Mouse (Mus musculus) adrenal gland, postnatal 10 days (tissue): ENCODE data around the gene B3galt1. TPM values are rescaled to one million over a fixed set of nuclear protein-coding genes. Genes with fewer than 3 reads are reported as not detected.

Source experiments
- DNase-seq: peaks from one replicate; pipeline ENCODE4 v3.0.0; 2021; ENCODE audit warnings: mixed read lengths
- total RNA-seq, 2 experiments: library from RNA; stranded (reverse); gene quantifications; 2 replicates each; pipeline ENCODE4 v1.2.3; 2021

B3galt1 gene
- total RNA-seq, 2 experiments from 2014 or later: 9.7 to 12.0 TPM

GRCm38 (mm10) chr2:67948408-67948807 lies 382.7 kb downstream of the B3galt1 start:
- no peak for DNase-seq

- DNase-seq: no peak
Measured at GRCm38 (mm10) chr2:67956182-67956581, 390.5 kb downstream of the B3galt1 start.

- DNase-seq: no peak
Measured at GRCm38 (mm10) chr2:67957561-67957960, 391.9 kb downstream of the B3galt1 start.

- DNase-seq: no peak
Measured at GRCm38 (mm10) chr2:67960711-67961110, 395.0 kb downstream of the B3galt1 start.

GRCm38 (mm10) chr2:67968812-67969211 lies 403.1 kb downstream of the B3galt1 start:
- DNase-seq: no peak

GRCm38 (mm10) chr2:67971091-67971490 lies 405.4 kb downstream of the B3galt1 start:
- peak; percentile 5 for DNase-seq

- DNase-seq: no peak
Measured at GRCm38 (mm10) chr2:67971576-67971975, 405.9 kb downstream of the B3galt1 start.

- no peak for DNase-seq
Measured at GRCm38 (mm10) chr2:67975764-67976163, 410.1 kb downstream of the B3galt1 start.

GRCm38 (mm10) chr2:67976488-67976887 lies 410.8 kb downstream of the B3galt1 start:
- no peak for DNase-seq

- no peak for DNase-seq
Measured at GRCm38 (mm10) chr2:67977620-67978262, 412.1 kb downstream of the B3galt1 start.

- no peak for DNase-seq
Measured at GRCm38 (mm10) chr2:67983563-67983962, 417.9 kb downstream of the B3galt1 start.

- no peak for DNase-seq
Measured at GRCm38 (mm10) chr2:67985133-67985532, 419.5 kb downstream of the B3galt1 start.

- DNase-seq: no peak
Measured at GRCm38 (mm10) chr2:67993421-67993820, 427.8 kb downstream of the B3galt1 start.

- no peak for DNase-seq
Measured at GRCm38 (mm10) chr2:68003091-68003490, 437.4 kb downstream of the B3galt1 start.

- DNase-seq: no peak
Measured at GRCm38 (mm10) chr2:68005210-68005609, 439.5 kb downstream of the B3galt1 start.

GRCm38 (mm10) chr2:68005711-68006110 lies 440.0 kb downstream of the B3galt1 start:
- DNase-seq: no peak

- DNase-seq: no peak
Measured at GRCm38 (mm10) chr2:68011336-68011735, 445.7 kb downstream of the B3galt1 start.

GRCm38 (mm10) chr2:68020251-68020680 lies 454.6 kb downstream of the B3galt1 start:
- no peak for DNase-seq

GRCm38 (mm10) chr2:68021541-68022152 lies 456.0 kb downstream of the B3galt1 start:
- DNase-seq: no peak

GRCm38 (mm10) chr2:68028811-68029210 lies 463.1 kb downstream of the B3galt1 start:
- DNase-seq: no peak

- DNase-seq: no peak
Measured at GRCm38 (mm10) chr2:68034711-68035110, 469.0 kb downstream of the B3galt1 start.

GRCm38 (mm10) chr2:68040752-68041151 lies 475.1 kb downstream of the B3galt1 start:
- DNase-seq: no peak

GRCm38 (mm10) chr2:68052481-68052880 lies 486.8 kb downstream of the B3galt1 start:
- no peak for DNase-seq

GRCm38 (mm10) chr2:68053243-68053642 lies 487.6 kb downstream of the B3galt1 start:
- DNase-seq: no peak
